Mouse (Mus musculus): ENCODE measurements at regions not wholly inside any gene's neighbourhood (a gene's known extent, or its start where the extent isn't known, plus 50 kb on each side); places are given as distances from the start of the nearest gene placed in this dataset.
A peak's percentile ranks its signal among the peaks of the same experiment; 100 is the strongest.
"Not testable (repeated sequence)": the region's sequence is repeated elsewhere in the genome, so short reads cannot be mapped to it uniquely, and the experiment has no call there.

- peak; percentile 40 for DNase-seq
These were observed 51.8 kb downstream of the Gm5426 start for GRCm38 (mm10) chr10:96188168-96188567.

DNA sequence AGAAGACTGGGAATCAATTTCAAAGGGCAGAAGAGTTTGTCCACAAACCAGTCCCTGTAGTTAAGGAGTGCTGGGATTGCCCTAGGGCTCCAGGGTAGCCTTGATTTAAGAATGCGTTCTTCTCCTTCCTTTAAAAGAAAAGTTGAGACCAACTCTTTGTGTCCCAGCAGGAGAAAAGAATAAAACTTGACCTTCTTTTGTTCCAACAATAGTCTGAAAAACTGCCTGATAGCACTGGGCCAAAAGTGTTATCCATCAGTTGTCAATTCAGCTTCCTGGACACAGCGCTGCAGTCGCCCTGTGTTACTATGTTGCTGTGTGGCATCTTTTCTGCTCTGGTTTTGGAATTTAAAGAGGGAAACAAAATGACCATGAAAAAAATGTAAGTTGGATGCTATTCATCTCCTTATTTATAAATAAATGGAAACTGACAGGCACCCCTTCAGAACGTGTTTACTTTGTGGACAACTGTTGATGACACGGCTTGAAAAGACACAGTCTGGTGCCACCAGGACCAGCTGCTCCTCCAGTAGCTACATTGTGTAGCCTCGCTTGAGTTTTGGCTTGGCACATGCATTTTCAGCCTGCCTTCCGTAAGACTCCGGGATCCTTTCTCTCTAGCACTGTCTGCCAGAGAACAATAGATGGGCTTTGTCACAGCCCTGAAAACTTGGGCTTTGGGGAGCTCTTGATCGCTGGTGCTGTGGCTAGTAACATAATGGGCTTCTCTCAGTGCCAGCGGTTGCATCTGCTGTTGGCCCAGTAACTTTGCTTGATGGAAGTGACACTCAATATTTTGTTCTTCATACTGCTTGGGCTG lies 54.0 kb downstream of the Gm5426 start:
- DNase-seq = no peak

DNA sequence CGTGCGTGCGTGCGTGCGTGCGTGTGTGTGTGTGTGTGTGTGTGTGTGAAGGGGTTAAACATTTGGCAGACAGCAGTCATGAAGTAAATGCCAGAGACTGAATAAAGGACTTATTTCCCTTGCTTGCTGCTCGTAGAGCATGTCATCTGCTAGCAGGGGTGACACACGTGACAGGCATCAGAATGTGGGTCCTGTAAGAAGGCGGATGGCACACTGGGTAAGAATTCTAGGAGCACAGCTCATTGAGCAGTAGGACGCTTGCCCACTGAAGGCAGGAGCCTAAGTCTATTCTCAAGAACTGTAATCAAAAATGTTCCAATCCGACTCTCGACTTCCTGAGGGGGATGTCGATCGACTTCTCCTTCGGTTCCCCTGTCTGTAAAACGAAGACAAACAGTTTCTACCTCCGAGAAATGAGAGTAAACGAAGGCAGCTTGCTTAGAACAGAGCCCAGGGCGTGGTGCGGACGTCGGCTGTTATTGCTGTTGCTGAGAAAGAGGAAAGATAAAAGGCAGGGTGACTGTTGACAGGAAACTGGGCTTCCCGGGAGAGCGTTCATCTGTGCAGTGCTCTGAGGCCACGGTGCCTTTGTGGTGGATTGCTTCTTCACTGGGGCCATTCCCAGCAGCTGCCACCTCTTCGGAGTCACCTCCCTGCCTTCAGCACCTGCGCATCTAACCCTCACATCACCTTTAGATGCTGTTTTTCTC lies 64.7 kb downstream of the Gm5426 start:
- DNase-seq = no peak

DNA sequence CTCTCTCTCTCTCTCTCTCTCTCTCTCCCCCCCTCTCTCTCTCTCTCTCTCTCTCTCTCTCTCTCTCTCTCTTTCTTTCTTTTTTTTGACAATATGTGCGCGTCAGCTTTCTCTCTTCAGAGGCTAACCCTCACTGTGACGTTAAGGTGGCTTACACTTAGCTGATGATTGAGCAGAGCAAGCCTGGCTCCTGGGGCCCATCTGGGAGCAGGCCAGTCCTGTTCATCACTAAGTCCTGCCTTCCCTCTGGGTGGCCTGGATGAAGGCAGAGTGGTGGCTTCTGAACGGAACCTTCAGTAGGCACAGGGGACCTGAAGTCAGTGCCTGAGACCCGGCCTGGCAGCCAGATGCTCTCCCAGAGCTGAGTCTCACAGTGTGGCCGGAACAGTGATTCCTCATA lies 65.5 kb downstream of the Gm5426 start:
- DNase-seq = no peak

- DNase-seq = no peak
These were observed 66.5 kb downstream of the Gm5426 start for GRCm38 (mm10) chr10:96202871-96203270.

DNA sequence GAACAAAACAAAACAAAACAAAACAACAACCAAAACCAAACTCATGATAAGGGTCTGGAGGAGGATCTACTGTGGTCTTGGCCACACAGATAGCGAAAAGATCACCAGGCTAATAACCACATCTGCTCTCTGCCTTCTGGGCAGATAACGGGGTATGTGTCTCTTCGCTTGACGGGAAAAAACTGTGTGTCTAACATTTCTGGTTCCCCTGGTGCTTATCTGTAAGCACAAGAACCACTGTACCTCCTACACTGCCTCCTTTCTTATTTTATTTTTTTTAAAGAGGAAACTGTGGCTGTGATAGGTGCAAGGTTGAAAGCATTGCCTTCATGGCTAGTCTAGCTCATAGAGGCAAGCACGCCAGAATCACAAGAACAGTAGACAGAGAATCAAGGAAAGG lies 67.8 kb downstream of the Gm5426 start:
- DNase-seq = no peak

GRCm38 (mm10) chr10:96209171-96209570 lies 72.8 kb downstream of the Gm5426 start:
- peak; percentile 43 for DNase-seq

DNA sequence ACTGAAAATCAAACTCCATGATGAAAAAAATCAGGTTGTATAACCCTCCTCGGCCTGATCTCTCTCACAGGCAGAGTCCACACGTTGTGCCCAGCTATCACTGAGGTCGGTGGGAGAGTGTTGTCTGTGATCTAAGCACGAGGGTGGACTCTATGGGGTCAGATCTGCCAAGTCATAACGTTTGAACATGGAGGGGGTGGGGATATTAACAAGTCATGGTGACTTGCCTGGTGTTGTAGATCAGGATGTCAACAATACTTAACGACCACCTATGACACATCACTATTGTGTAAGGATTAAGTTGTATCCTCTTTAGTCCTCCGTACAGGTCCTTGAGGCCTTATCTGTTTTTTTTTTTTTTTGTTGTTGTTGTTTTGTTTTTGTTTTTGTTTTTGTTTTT lies 74.8 kb downstream of the Gm5426 start:
- DNase-seq = no peak

DNA sequence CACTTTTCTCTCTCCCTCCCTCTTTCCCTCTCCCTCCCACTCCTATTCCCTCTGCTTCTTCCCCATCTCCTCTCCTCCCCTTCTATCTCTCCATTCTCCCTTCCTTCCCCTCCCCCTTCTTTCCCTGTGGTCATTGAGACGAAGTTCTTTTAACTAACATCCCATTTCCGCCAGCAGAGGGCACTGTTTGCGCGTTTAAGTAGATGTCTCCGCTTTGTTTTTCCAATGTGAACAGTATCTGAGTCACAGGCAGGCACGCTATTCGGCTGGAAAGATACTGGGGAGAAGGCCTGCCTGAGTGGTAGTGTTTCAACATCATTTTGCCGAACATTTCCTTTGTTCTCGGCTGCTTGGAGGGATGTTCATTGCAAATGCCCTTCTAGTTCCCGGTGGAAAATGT lies 77.5 kb downstream of the Gm5426 start:
- peak; percentile 80 for DNase-seq

GRCm38 (mm10) chr10:96214285-96214684 lies 77.9 kb downstream of the Gm5426 start:
- DNase-seq = no peak

- no peak for DNase-seq
These were observed 78.5 kb downstream of the Gm5426 start for GRCm38 (mm10) chr10:96214946-96215345.

- no peak for DNase-seq
These were observed 84.3 kb downstream of the Gm5426 start for GRCm38 (mm10) chr10:96220731-96221130.

- DNase-seq = peak; percentile 71
These were observed 94.0 kb downstream of the Gm5426 start for GRCm38 (mm10) chr10:96230391-96230790.

DNA sequence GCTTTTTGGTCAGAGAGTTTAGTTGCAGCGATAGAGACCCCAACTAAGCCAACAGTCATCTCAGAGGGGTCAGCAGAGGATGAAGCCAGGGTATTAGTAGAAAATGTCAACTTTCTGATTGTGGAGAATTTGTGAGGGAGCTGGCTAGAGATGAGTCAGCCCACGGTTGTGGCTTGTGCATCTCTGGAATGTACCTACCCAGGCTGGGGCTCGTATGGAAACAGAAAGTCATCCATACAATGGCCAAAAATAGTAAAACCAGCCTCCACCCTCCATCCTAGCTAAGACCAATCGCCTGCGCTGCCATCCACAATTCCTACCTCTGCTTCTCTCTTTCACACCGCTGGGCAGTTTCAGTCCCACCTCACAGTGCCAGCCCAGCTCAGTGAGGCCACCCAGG lies 94.9 kb downstream of the Gm5426 start:
- DNase-seq = no peak

- DNase-seq = no peak
These were observed 96.5 kb downstream of the Gm5426 start for GRCm38 (mm10) chr10:96232889-96233288.

GRCm38 (mm10) chr10:96234564-96235412 lies 98.4 kb downstream of the Gm5426 start:
- peak; percentile 13 for DNase-seq

- not testable (repeated sequence) for DNase-seq
These were observed 99.6 kb downstream of the Gm5426 start for GRCm38 (mm10) chr10:96236031-96236430.

DNA sequence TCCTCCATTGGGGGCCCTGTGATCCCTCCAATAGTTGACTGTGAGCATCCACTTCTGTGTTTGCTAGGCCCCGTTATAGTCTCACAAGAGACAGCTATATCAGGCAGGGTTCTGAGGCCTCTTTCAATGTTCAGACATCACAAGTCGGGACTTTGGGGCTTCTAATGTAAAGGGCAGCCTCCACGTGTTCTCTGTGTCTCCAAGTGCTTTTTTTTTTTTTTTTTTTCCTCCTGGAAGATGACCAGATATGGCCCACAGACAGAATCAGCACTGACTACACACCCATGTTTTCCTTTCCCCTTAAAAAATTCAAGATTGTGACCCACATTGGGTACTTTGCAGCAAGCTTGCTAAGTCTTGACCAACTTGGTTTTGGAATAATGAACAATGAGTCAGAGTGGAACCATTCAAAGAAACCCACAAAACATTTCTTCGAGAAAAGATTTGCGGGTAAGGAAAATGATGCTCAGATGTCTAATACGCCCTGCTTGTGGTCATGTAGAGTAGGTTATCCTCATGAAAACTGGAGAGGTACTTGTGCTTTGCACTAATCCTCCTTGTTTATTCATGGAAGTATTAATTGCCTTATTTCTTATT lies 100.5 kb downstream of the Gm5426 start:
- no peak for DNase-seq

DNA sequence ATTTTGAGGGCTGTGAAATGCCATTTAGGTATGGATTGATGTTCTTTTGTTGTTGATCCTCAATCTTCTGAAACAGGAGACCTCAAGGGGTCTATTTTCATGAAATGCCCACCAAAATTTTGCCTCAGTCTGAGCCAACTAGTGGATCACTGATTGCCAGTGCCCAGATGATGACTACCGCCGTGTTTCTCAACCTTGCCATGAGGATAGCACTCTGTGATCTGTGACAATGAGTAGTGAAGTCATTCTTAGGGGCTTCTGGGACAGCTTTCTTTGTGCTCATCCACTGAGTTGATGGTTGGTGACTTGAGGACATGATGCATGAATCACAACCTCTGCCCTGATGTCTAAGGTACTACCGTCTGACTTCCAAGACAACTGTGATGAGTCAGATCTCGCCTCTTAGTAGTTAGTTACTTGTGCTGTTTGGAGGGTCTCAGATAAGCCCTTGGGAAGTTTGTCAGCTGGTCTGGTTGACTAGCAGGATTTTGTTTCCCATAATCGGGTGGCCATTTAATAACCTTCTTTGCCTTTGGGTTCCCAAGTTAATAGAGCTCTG lies 101.2 kb downstream of the Gm5426 start:
- no peak for DNase-seq

- DNase-seq = no peak
These were observed 101.8 kb downstream of the Gm5426 start for GRCm38 (mm10) chr10:96238251-96238650.

DNA sequence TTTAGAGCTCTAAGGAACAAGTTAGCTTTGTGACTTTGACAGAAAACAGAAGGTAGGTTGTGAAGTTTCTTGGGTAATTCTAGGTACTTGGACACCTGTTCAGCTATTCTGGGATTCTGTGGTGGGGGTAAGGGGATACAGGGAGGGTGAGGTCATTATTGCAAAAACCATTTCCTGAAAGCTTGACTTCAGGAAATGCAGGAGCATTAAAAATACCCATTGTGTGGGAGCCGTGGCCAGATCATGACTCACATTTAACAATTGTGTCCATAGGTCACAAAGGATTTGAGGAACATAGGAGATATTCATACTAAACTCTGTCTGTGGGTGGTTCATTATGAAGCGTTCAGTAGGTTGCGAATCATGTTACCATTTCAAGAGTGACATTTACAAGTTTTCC lies 102.4 kb downstream of the Gm5426 start:
- no peak for DNase-seq

- DNase-seq = no peak
These were observed 104.2 kb downstream of the Gm5426 start for GRCm38 (mm10) chr10:96240591-96240990.

DNA sequence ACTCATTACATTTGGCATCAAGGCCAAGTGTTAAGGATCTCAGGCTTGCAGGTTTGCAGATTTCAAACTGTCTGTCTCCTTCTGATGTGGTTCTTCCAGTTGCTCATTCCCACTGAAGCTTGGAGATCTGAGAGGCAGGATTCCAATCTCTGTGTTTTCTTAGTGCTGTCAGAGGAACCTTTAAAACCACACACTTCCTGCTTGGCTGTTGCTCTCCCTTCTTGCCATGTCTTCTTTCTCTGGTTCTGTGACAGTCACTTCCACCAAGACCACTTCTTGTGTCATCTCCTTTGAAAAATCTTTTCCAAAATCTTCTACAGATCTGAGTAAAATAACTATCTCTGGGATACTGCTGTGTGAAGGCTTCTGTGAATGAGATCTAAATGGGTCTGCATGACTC lies 117.3 kb downstream of the Gm5426 start:
- DNase-seq = no peak

Data from kidney, adult 11 months (tissue).